Mouse (Mus musculus) lung, adult 2 months (tissue): ENCODE data around the gene Lgi1.

Source experiments
- CTCF ChIP-seq: fragments of 200-500 bp; IDR thresholded peaks from 2 replicates; pipeline ENCODE4 v1.5.1; 2011; ENCODE audit warnings: mild to moderate bottlenecking, low read length, control low read depth; ENCODE audit not compliant: insufficient read depth
- POLR2A ChIP-seq: fragments of 200-500 bp; IDR thresholded peaks from 2 replicates; pipeline ENCODE4 v1.6.1; 2011; ENCODE audit warnings: low read depth, mild to moderate bottlenecking, control low read depth, low read length, borderline replicate concordance; ENCODE audit errors: extremely low read depth

- no peak for TF ChIP-seq CTCF
- no peak for TF ChIP-seq POLR2A
These were observed 50.8 kb downstream of the Lgi1 start for GRCm38 (mm10) chr19:38315099-38315498.
